Mouse (Mus musculus) limb, embryonic 11.5 days (tissue): ENCODE measurements around the gene Rpl23. TPM values are rescaled to one million over a fixed set of nuclear protein-coding genes. Genes with fewer than 3 reads are reported as not detected.

Experiments used
- ATAC-seq: fragments of 200-750 bp; cut with Nextera tagmentation; 2 replicates; pipeline ENCODE4 v1.8.0; 2017; ENCODE audit warnings: low read depth; ENCODE audit not compliant: insufficient number of reproducible peaks, low FRiP score, low TSS enrichment
- DNase-seq: peaks from one replicate; pipeline ENCODE4 v3.0.0-alpha.2; 2015; ENCODE audit warnings: low spot score
- H3K27ac ChIP-seq: fragments of 300-500 bp; sonication (generic); replicated peaks from 2 replicates; pipeline ENCODE4 v1.5.1; 2014; ENCODE audit warnings: low read depth, mild to moderate bottlenecking, low read length
- H3K27me3 ChIP-seq: fragments of 300-500 bp; sonication (generic); 2 replicates; pipeline ENCODE4 v1.6.1; 2014; ENCODE audit warnings: mild to moderate bottlenecking, low read length, mixed read lengths; ENCODE audit not compliant: control insufficient read depth, insufficient read depth
- H3K36me3 ChIP-seq: fragments of 300-500 bp; sonication (generic); 2 replicates; pipeline ENCODE4 v1.6.1; 2014; ENCODE audit warnings: mild to moderate bottlenecking, low read length, moderate library complexity, mixed read lengths; ENCODE audit not compliant: control insufficient read depth, insufficient read depth
- H3K4me1 ChIP-seq: fragments of 300-500 bp; sonication (generic); 2 replicates; pipeline ENCODE4 v1.6.1; 2014; ENCODE audit warnings: low read length, mixed read lengths; ENCODE audit not compliant: control insufficient read depth, insufficient read depth
- H3K4me2 ChIP-seq: fragments of 300-500 bp; sonication (generic); 2 replicates; pipeline ENCODE4 v1.6.1; 2014; ENCODE audit warnings: low read depth, mild to moderate bottlenecking, moderate library complexity; ENCODE audit not compliant: severe bottlenecking
- H3K4me3 ChIP-seq: fragments of 300-500 bp; sonication (generic); 2 replicates; pipeline ENCODE4 v1.5.1; 2014; ENCODE audit warnings: low read depth, low read length
- H3K9ac ChIP-seq: fragments of 300-500 bp; sonication (generic); 2 replicates; pipeline ENCODE4 v1.6.1; 2014; ENCODE audit warnings: mild to moderate bottlenecking, low read length
- H3K9me3 ChIP-seq: fragments of 300-500 bp; sonication (generic); 2 replicates; pipeline ENCODE4 v1.6.1; 2016; ENCODE audit warnings: low read length; ENCODE audit not compliant: control insufficient read depth
- WGBS: fragments of 180-500 bp; shearing (Covaris S2); extraction: QIAGEN DNeasy Blood & Tissue Kit; methylation state at CpG from one replicate; pipeline ENCODE4 v1.1.7; 2014; 5-methylcytosine and 5-hydroxymethylcytosine counted together
- polyA plus RNA-seq: library from polyadenylated mRNA; unstranded; fragments of >200 nt; fragmentation: Nextera tagmentation; extraction: Ambion mirVana; gene quantifications from 2 replicates; pipeline ENCODE4 v1.2.1, GENCODE M21; 2014

Gene Rpl23
- polyA plus RNA-seq, 1 experiment from 2014 or later = 576 TPM

DNA sequence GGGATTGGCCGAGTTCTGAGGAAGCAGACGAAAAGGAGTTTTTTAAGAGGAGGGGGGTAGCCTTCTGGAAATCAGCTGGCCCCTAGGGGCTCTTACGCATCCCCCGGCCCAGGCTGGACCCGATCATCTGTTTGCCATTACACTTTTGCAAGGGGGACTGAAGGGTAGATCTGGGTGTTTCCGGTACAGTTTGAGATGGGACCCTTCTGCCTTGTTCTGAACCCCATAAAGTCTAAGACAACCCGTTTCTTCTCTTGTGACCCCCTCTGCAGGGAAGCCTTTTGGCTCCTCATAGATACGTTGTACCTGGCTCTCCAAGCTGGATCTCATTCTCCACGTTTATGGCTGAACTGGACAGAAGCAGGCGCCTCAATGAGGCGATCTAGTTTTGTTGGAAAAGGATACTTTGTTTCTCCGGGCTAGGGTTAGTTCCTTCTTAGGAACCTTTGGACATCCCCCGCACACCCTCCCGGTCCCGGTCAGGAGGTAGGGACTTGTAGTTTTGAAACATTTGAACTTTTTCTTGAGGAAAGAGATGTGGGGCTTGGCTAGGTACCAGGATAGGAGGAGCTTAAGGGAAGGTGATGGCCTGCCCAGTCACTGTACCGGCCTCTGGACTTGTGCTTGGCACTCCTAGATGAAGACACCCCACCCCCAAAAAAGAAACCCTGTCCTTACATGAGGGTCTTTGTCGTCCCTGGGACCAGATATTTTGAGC lies 18.6 kb upstream of the Rpl23 start:
- no peaks in the 10 kb centered on the region for H3K36me3 ChIP-seq
- H3K9me3 ChIP-seq = no peaks in the 10 kb centered on the region
- no peak for DNase-seq
- peak overlapping the region; percentile 95 for H3K4me3 ChIP-seq
- WGBS = 5% methylated on average over 17 of the region's 17 CpGs
- peak overlapping the region; percentile 96 for H3K27ac ChIP-seq
- peak overlapping the region; percentile 85 for H3K4me2 ChIP-seq
- peak overlapping the region; percentile 91 for H3K9ac ChIP-seq
- no peak for ATAC-seq
- peaks cover 38% of the 10 kb centered on the region for H3K4me1 ChIP-seq
- H3K27me3 ChIP-seq = no peaks in the 10 kb centered on the region

DNA sequence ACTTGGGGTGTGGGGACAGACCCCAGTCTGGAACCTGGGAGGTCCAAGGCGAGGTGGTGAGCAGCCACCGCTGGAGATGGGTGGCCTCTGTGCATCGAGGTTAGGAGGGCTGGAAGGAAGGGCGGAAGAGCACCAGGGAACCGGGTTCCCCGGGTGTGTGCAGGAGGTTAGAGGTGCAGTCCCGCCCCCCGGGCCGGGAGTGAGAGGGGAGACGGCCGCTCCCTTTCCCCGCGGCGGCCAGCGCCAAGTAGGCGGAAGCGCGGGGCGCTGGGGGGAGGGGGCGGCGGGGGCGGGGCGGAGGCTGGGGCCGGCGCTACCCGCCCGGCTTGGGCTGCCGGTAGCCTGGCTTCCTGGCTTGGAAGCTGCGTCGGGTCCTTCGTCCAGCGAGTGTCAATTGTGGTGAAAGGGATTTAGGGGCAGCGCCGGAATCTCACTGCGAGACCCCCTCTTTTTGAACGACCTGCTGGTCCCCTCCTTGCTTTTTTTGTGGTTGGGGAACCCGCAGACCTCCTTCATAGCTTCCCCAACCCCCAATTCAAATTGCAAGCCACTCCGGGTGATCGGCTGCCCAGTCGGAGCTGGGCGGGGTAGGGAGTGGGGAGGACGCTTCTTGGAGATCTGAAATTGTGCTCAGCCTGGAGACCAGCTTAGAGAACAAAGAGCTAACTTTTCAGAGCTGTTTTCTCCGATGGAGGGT lies 17.9 kb upstream of the Rpl23 start:
- no peaks in the 10 kb centered on the region for H3K36me3 ChIP-seq
- ATAC-seq (peak; percentile 49; the same call in 1 of the 2 replicates), DNase-seq (peak; percentile 80)
- under 1% methylated on average over 20 of the region's 43 CpGs for WGBS
- H3K4me3 ChIP-seq = peak overlapping the region; percentile 95
- H3K9ac ChIP-seq = peak overlapping the region; percentile 91
- H3K27ac ChIP-seq = peak overlapping the region; percentile 96
- no peaks in the 10 kb centered on the region for H3K27me3 ChIP-seq
- peaks cover 31% of the 10 kb centered on the region for H3K4me1 ChIP-seq
- H3K4me2 ChIP-seq = peak overlapping the region; percentile 85
- no peaks in the 10 kb centered on the region for H3K9me3 ChIP-seq

- H3K36me3 ChIP-seq = no peaks in the 10 kb centered on the region
- peak overlapping the region; percentile 91 for H3K9ac ChIP-seq
- H3K27me3 ChIP-seq = no peaks in the 10 kb centered on the region
- peaks cover 24% of the 10 kb centered on the region for H3K4me1 ChIP-seq
- 0% methylated on average over 71 of the region's 71 CpGs for WGBS
- peak overlapping the region; percentile 96 for H3K27ac ChIP-seq
- H3K4me2 ChIP-seq = peak overlapping the region; percentile 85
- peak; percentile 89 for DNase-seq
- H3K4me3 ChIP-seq = peak overlapping the region; percentile 95
- H3K9me3 ChIP-seq = no peaks in the 10 kb centered on the region
- ATAC-seq = peak; percentile 70
These were observed 17.1 kb upstream of the Rpl23 start for GRCm38 (mm10) chr11:97799146-97799993.

GRCm38 (mm10) chr11:97798782-97799145 lies 16.5 kb upstream of the Rpl23 start, which contains the start of gene Lasp1:
Lasp1 (plus strand) TSS chr11:97799000.
- no peaks in the 10 kb centered on the region for H3K36me3 ChIP-seq
- H3K9ac ChIP-seq = peak within 1 kb of the TSS; percentile 91
- peak within 1 kb of the TSS; percentile 95 for H3K4me3 ChIP-seq
- peak within 1 kb of the TSS; percentile 96 for H3K27ac ChIP-seq
- no peaks in the 10 kb centered on the region for H3K9me3 ChIP-seq
- peak; percentile 97 for DNase-seq
- peak within 1 kb of the TSS; percentile 85 for H3K4me2 ChIP-seq
- peaks cover 18% of the 10 kb centered on the region for H3K4me1 ChIP-seq
- WGBS = under 1% methylated on average over 11 of the region's 11 CpGs
- no peaks in the 10 kb centered on the region for H3K27me3 ChIP-seq
- ATAC-seq = peak; percentile 45

GRCm38 (mm10) chr11:97798083-97798435 lies 15.8 kb upstream of the Rpl23 start:
- H3K9me3 ChIP-seq = no peaks in the 10 kb centered on the region
- ATAC-seq = no peak
- H3K4me1 ChIP-seq = peaks cover 15% of the 10 kb centered on the region
- H3K27ac ChIP-seq = no peak overlapping the region
- 26% methylated on average over 8 of the region's 8 CpGs for WGBS
- no peak for DNase-seq
- no peaks in the 10 kb centered on the region for H3K36me3 ChIP-seq
- no peaks in the 10 kb centered on the region for H3K27me3 ChIP-seq
- no peak overlapping the region for H3K4me2 ChIP-seq
- no peak overlapping the region for H3K9ac ChIP-seq
- H3K4me3 ChIP-seq = no peak overlapping the region; the same call in 1 of the 2 replicates

DNA sequence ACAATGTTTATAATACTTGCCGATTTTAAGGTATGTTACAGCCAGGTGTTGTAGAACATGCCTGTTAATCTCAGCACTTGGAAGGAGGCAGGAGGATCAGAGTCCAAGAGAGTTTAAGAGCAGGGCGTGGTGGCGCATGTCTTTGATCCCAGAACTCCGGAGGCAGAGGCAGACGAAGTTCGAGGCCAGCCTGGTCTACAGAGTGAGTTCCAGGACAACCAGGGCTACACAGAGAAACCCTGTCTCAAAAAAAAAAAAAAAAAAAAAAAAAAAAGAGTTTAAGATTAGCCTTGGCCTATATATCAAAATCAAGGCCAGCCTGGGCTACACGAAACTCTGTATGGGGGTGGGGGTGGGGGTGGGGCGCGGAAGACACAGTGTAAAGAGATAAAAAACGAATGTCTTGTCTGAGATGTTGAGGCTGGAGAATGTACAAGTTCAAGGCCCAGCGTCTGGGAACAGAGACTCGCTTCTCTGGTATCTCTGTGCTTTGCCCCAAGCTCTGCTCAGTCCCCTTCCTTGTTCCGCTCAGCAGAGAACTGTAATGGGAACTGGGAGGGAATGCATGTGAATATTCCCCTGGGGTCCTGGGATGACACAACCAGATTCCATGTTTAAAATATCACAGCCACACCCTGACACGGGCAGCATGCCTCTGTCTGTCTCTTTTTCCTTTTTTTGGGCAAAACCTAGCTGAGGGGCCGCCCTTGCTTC lies 15.3 kb upstream of the Rpl23 start:
- no peak overlapping the region for H3K9ac ChIP-seq
- no peak overlapping the region for H3K4me2 ChIP-seq
- no peak overlapping the region for H3K27ac ChIP-seq
- no peaks in the 10 kb centered on the region for H3K27me3 ChIP-seq
- WGBS = 55% methylated on average over 15 of the region's 15 CpGs
- ATAC-seq (no peak), DNase-seq (no peak)
- peaks cover 15% of the 10 kb centered on the region for H3K4me1 ChIP-seq
- H3K36me3 ChIP-seq = no peaks in the 10 kb centered on the region
- no peaks in the 10 kb centered on the region for H3K9me3 ChIP-seq
- no peak overlapping the region for H3K4me3 ChIP-seq

DNA sequence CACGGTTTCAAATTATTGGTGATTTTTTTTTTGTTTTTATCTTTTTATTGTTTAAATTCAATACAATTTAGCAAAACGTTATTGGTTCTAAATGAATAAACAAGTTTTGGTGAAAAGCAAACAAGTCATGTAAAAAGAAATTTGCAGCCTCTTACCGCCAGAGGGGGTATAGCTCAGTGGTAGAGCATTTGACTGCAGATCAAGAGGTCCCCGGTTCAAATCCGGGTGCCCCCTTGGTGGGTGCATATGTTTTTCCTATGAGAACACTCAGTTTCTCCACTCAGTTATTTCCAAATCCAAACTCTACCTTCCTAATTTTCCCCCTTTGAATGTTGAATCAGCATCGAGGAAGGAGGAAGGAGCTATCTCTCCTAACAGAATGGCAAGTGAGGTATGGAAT lies 14.7 kb upstream of the Rpl23 start:
- no peaks in the 10 kb centered on the region for H3K36me3 ChIP-seq
- no peak overlapping the region for H3K4me3 ChIP-seq
- WGBS = 6% methylated on average over 6 of the region's 6 CpGs
- H3K27ac ChIP-seq = no peak overlapping the region
- H3K9me3 ChIP-seq = no peaks in the 10 kb centered on the region
- no peaks in the 10 kb centered on the region for H3K27me3 ChIP-seq
- peaks cover 9% of the 10 kb centered on the region for H3K4me1 ChIP-seq
- no peak overlapping the region for H3K4me2 ChIP-seq
- ATAC-seq = no peak
- no peak overlapping the region for H3K9ac ChIP-seq
- DNase-seq = peak; percentile 81

GRCm38 (mm10) chr11:97793165-97793564 lies 10.9 kb upstream of the Rpl23 start:
- no peak for ATAC-seq

More at GRCm38 (mm10) chr11:97793165-97793564, 10.9 kb upstream of the Rpl23 start:
- DNase-seq = peak; percentile 40
- WGBS = 5% methylated on average over 2 of the region's 2 CpGs
- Histone ChIP-seq H3K4me3 (no peak overlapping the region), H3K9ac (no peak overlapping the region), H3K27me3 (no peaks in the 10 kb centered on the region), H3K9me3 (no peaks in the 10 kb centered on the region), H3K27ac (no peak overlapping the region), H3K4me2 (no peak overlapping the region), H3K36me3 (no peaks in the 10 kb centered on the region), H3K4me1 (no peaks in the 10 kb centered on the region)
